Mouse (Mus musculus) lung, embryonic 14.5 days (tissue): Measurements from ENCODE around the gene Gm20388. TPM values are rescaled to one million over a fixed set of nuclear protein-coding genes. Genes with fewer than 3 reads are reported as not detected.

Experiments
- ATAC-seq: fragments of 200-750 bp; cut with Nextera tagmentation; 2 replicates; pipeline ENCODE4 v1.8.0; 2017; ENCODE audit warnings: mild to moderate bottlenecking, moderate TSS enrichment, moderate library complexity; ENCODE audit not compliant: insufficient read depth
- DNase-seq: peaks from one replicate; pipeline ENCODE4 v3.0.0-alpha.2; 2015
- H3K27ac ChIP-seq: fragments of 300-500 bp; sonication (generic); 2 replicates; pipeline ENCODE4 v1.5.1; 2014; ENCODE audit warnings: low read depth, mild to moderate bottlenecking, moderate library complexity
- H3K27me3 ChIP-seq: fragments of 300-500 bp; sonication (generic); 2 replicates; pipeline ENCODE4 v1.6.1; 2014; ENCODE audit warnings: low read length, control low read depth; ENCODE audit not compliant: insufficient read depth
- H3K36me3 ChIP-seq: fragments of 300-500 bp; sonication (generic); 2 replicates; pipeline ENCODE4 v1.6.1; 2014; ENCODE audit warnings: control low read depth; ENCODE audit not compliant: insufficient read depth
- H3K4me1 ChIP-seq: fragments of 300-500 bp; sonication (generic); 2 replicates; pipeline ENCODE4 v1.6.1; 2014; ENCODE audit warnings: antibody characterized with exemption, control low read depth; ENCODE audit not compliant: insufficient read depth
- H3K4me2 ChIP-seq: fragments of 300-500 bp; sonication (generic); 2 replicates; pipeline ENCODE4 v1.6.1; 2014; ENCODE audit warnings: mild to moderate bottlenecking
- H3K4me3 ChIP-seq: fragments of 300-500 bp; sonication (generic); 2 replicates; pipeline ENCODE4 v1.5.1; 2014; ENCODE audit warnings: low read depth, low read length
- H3K9ac ChIP-seq: fragments of 300-500 bp; sonication (generic); 2 replicates; pipeline ENCODE4 v1.6.1; 2014
- H3K9me3 ChIP-seq: fragments of 300-500 bp; sonication (generic); 2 replicates; pipeline ENCODE4 v1.6.1; 2016; ENCODE audit warnings: low read depth, low read length, control low read depth
- CTCF ChIP-seq: IDR thresholded peaks from 2 replicates; pipeline ENCODE4 v1.5.1; 2016; ENCODE audit warnings: antibody characterized with exemption, low read depth
- WGBS: fragments of 180-500 bp; shearing (Covaris S2); extraction: QIAGEN DNeasy Blood & Tissue Kit; methylation state at CpG from one replicate; pipeline ENCODE4 v1.1.7; 2014; 5-methylcytosine and 5-hydroxymethylcytosine counted together
- polyA plus RNA-seq: library from polyadenylated mRNA; unstranded; fragments of >200 nt; fragmentation: Nextera tagmentation; extraction: Ambion mirVana; gene quantifications from 2 replicates; pipeline ENCODE4 v1.2.1, GENCODE M21; 2014

Gm20388 gene
- polyA plus RNA-seq, 1 experiment from 2014 or later = not detected

DNA sequence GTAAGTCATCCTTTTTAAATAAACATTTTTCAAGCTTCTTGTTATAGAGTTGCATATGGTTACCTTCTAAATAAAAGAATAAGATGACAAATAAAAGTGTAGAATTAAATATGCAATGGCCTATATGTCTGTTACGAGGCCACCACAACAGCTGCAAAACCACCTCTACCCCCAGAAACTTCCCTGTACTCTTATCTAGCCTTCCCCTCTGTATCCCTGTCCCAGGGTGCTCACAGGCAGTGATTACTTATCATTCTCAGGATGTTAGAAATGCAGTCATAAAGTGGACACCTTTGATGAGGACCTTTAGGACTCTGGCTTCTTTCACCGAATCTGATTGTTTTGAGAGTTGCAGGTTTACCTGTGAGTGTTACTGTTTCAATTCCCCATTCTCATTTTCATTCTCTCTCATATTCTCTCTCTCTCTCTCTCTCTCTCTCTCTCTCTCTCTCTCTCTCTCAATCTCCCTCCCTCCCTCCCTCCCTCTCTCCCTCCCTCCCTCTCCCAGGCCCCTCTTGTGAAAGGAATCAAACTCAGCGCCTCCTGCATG, 1932.6 kb downstream of the Gm20388 start:
- no peak for TF ChIP-seq CTCF
- WGBS = 62% methylated on average over 3 of the region's 3 CpGs
- no peak for DNase-seq
- H3K4me2 ChIP-seq = no peak overlapping the region
- no peaks in the 10 kb centered on the region for H3K36me3 ChIP-seq
- ATAC-seq = no peak
- H3K9ac ChIP-seq = no peak overlapping the region
- no peak overlapping the region for H3K27ac ChIP-seq
- H3K4me3 ChIP-seq = no peak overlapping the region
- no peaks in the 10 kb centered on the region for H3K4me1 ChIP-seq
- H3K9me3 ChIP-seq = no peaks in the 10 kb centered on the region
- no peaks in the 10 kb centered on the region for H3K27me3 ChIP-seq

- H3K36me3 ChIP-seq = no peaks in the 10 kb centered on the region
- no peaks in the 10 kb centered on the region for H3K4me1 ChIP-seq
- no peak for TF ChIP-seq CTCF
- no peak overlapping the region for H3K4me3 ChIP-seq
- 23% methylated on average over 7 of the region's 7 CpGs for WGBS
- H3K9ac ChIP-seq = no peak overlapping the region
- H3K27ac ChIP-seq = no peak overlapping the region
- DNase-seq = no peak
- no peaks in the 10 kb centered on the region for H3K9me3 ChIP-seq
- H3K4me2 ChIP-seq = no peak overlapping the region
- no peak for ATAC-seq
- no peaks in the 10 kb centered on the region for H3K27me3 ChIP-seq
Measured at GRCm38 (mm10) chr8:121844765-121845164, 1934.1 kb downstream of the Gm20388 start.

GRCm38 (mm10) chr8:121846815-121847214, 1936.2 kb downstream of the Gm20388 start:
- no peak overlapping the region for H3K9ac ChIP-seq
- TF ChIP-seq CTCF = no peak
- ATAC-seq (no peak), DNase-seq (no peak)
- no peaks in the 10 kb centered on the region for H3K9me3 ChIP-seq
- H3K36me3 ChIP-seq = no peaks in the 10 kb centered on the region
- no peaks in the 10 kb centered on the region for H3K27me3 ChIP-seq
- no peak overlapping the region for H3K27ac ChIP-seq
- H3K4me2 ChIP-seq = no peak overlapping the region
- no peaks in the 10 kb centered on the region for H3K4me1 ChIP-seq
- H3K4me3 ChIP-seq = no peak overlapping the region

DNA sequence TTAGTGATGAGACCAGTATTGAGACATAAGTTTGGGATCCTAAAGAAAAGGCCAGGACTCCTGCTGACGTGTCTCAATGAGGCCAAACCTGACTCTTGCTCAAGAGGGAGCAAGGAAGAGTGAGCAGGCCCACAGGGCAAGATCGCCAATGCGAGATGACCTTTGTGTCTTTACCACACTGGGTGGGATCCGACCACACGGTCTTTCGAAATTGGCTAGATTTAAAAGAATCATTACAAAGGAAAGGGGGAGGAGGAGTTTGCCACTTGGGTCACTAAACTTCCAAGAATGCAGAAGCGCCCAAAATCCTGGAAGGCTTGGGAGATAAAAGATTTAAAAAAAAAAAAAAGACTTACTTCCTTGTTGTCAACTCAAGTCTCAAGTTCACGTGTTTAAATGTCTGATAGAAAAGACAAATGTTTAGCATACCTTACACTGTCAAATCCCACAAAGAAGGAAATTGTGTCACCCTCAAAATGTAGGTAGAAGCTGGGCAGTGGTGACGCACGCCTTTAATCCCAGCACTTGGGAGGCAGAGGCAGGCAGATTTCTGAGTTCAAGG, 1936.7 kb downstream of the Gm20388 start:
- Histone ChIP-seq H3K27me3 (no peaks in the 10 kb centered on the region), H3K9ac (no peak overlapping the region), H3K27ac (no peak overlapping the region), H3K4me3 (no peak overlapping the region), H3K36me3 (no peaks in the 10 kb centered on the region), H3K4me2 (no peak overlapping the region), H3K4me1 (no peaks in the 10 kb centered on the region), H3K9me3 (no peaks in the 10 kb centered on the region)
- DNase-seq = no peak
- TF ChIP-seq CTCF = no peak
- ATAC-seq = no peak
- WGBS = 75% methylated on average over 10 of the region's 10 CpGs

DNA sequence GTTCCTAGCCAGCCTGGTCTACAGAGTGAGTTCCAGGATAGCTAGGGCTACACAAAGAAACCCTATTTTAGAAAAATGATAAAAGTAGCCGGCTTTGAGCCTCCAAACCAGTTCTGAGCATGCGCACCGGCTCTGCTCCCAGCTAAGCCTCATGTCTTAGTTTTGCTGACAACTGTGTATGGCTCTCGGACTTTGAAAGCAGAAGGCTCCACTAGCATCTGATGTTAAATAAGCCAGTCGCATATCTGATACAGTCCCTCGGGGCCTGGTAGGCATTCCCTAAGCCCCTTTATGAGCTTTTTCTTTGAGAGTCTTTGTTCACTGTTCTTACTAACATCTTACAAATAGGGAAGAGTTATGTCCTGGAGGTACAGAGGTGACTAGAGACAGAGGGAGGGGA, 1937.3 kb downstream of the Gm20388 start:
- DNase-seq = no peak
- H3K9ac ChIP-seq = no peak overlapping the region
- no peak for ATAC-seq
- H3K4me1 ChIP-seq = no peaks in the 10 kb centered on the region
- H3K9me3 ChIP-seq = no peaks in the 10 kb centered on the region
- WGBS = 78% methylated on average over 6 of the region's 6 CpGs
- no peak overlapping the region for H3K4me3 ChIP-seq
- no peak overlapping the region for H3K27ac ChIP-seq
- no peak for TF ChIP-seq CTCF
- no peak overlapping the region for H3K4me2 ChIP-seq
- H3K27me3 ChIP-seq = no peaks in the 10 kb centered on the region
- no peaks in the 10 kb centered on the region for H3K36me3 ChIP-seq

GRCm38 (mm10) chr8:121848495-121848894, 1937.9 kb downstream of the Gm20388 start:
- 54% methylated on average over 10 of the region's 10 CpGs for WGBS
- Histone ChIP-seq H3K4me1 (no peaks in the 10 kb centered on the region), H3K9ac (no peak overlapping the region), H3K4me2 (no peak overlapping the region), H3K27ac (no peak overlapping the region), H3K27me3 (no peaks in the 10 kb centered on the region), H3K36me3 (no peaks in the 10 kb centered on the region), H3K4me3 (no peak overlapping the region), H3K9me3 (no peaks in the 10 kb centered on the region)
- DNase-seq (no peak), ATAC-seq (no peak)
- no peak for TF ChIP-seq CTCF

DNA sequence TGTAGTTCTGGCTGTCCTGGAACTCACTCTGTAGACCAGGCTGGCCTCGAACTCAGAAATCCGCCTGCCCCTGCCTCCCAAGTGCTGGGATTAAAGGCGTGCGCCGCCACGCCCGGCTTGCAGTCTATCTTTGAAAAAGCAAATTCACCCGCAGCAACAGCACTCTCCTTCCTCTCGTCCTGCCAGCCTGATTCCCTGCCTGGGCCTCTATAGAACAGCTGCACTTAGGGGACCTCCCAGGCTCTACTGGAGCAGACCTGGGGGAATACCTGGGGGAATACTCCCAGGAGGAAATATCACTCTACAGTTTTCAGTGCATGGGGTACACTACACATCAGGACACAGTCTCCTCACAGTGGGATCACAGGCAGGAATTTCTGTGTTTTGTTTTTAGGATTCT, 1938.7 kb downstream of the Gm20388 start:
- Histone ChIP-seq H3K9me3 (no peaks in the 10 kb centered on the region), H3K4me3 (no peak overlapping the region), H3K4me2 (no peak overlapping the region), H3K36me3 (no peaks in the 10 kb centered on the region), H3K4me1 (no peaks in the 10 kb centered on the region), H3K9ac (no peak overlapping the region), H3K27me3 (no peaks in the 10 kb centered on the region), H3K27ac (no peak overlapping the region)
- DNase-seq = no peak
- TF ChIP-seq CTCF = no peak
- ATAC-seq = no peak
- WGBS = 72% methylated on average over 9 of the region's 9 CpGs
